Mouse (Mus musculus): ENCODE results near the gene Cnst.
A peak's percentile ranks its signal among the peaks of the same experiment; 100 is the strongest.

Gene Cnst

DNA sequence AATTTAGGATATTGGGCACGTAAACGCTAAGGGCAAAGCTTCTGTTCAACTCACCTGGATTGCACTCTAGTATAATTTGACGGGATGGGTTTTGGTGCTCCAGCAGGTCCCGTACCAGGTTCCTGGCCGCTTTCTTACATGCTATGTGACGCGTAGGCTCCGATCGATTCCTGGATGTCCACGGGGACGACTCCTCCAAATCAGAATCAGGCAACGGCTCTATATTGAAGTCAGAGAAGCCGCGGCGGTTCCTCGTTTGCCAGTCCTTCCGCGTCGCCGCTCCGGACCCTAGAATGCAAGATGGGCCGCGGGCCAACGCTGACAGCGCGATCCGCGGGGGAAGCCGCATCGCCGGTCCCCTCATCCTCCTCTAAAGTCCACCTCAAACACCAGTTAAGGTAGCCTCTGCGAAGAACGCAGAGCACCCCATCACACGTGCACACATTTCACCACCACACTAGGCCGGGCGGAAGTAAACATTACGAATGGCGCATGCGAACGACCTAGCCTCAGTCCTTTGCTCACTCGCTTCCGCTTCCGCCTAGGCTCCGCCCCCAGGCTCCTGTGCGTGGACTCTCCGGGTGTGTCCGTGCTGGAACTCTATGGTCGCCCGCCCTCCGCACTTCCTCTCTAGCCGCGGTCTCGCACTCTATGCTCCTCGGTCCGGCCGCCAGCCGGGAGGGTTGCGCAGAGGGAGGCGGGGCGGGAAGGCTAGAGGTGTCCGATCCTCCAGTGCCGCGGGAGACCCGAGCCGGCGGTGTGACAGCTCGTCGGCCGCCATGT, at the start of gene Cnst, which contains the start of gene Tfb2m:
Cnst (plus strand) TSS at position 603 of the 783 bp plus-strand sequence.
Tfb2m (minus strand) TSS at position 500 of the 783 bp plus-strand sequence.
- peak; percentile 98 for DNase-seq (ENCODE audit: low spot score)

GRCm38 (mm10) chr1:179499257-179499656, 46.9 kb upstream of the Cnst start:
- DNase-seq (ENCODE audit: low spot score) = no peak

GRCm38 (mm10) chr1:179502565-179502964, 43.6 kb upstream of the Cnst start:
- no peak for DNase-seq (ENCODE audit: low spot score)

- no peak for DNase-seq (ENCODE audit: low spot score)
Measured at GRCm38 (mm10) chr1:179506530-179507315, 39.4 kb upstream of the Cnst start.

GRCm38 (mm10) chr1:179510546-179511340, 35.4 kb upstream of the Cnst start:
- DNase-seq (ENCODE audit: low spot score) = no peak

DNA sequence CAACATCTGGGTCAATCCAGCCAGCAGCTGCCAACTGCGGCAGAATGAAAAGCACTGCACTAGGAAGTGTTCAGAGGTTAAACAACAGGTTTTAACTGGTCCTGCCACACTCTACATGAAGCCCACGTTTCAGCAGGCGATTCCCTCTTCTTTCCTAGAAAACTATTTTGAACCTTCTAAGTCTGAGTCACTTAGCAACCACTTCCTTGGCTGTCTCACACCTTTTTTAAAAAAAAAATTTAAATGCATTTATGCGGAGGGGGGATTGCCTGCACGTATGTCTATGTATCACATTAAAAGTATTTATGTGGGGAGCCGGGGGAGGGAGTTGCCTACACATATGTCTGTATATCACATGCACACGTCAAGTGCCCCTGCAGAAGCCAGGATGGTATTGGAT, 34.3 kb upstream of the Cnst start:
- DNase-seq (ENCODE audit: low spot score) = no peak

DNA sequence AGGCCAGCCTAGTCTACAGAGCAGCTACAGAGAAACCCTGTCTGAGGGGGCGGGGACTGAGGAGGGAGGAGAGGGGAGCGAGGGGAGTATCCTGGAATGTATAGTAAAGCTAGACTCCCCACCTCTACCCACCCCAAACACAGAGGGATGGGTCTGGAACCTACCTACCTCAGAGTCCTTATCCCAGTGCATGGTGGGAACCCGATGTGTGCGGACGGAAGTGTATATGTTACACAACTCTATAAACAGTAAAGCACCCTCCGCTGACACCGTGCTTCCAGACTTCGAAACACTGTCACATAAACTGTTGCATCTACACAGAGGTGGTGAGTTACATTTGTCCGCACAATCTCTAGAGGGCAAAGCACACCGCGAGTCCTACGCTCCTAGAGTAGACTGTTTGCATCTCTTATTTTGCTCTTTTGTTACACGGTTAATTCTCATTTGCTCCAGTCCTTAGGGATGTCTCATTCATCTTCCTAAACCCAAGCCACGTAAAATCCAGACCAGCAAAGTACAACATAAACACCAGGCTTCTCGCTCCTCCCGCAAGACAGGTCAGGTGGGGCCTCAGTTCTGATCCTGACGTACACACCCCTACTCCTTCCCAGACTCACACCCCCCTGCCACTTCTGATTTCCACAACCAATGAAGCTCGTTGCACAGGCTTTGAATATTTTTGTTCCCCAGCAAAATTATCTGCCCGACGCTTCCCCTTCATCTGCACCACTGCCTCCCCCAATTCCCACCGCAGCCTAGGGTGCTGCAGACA, 29.0 kb upstream of the Cnst start:
- DNase-seq (ENCODE audit: low spot score) = no peak

DNA sequence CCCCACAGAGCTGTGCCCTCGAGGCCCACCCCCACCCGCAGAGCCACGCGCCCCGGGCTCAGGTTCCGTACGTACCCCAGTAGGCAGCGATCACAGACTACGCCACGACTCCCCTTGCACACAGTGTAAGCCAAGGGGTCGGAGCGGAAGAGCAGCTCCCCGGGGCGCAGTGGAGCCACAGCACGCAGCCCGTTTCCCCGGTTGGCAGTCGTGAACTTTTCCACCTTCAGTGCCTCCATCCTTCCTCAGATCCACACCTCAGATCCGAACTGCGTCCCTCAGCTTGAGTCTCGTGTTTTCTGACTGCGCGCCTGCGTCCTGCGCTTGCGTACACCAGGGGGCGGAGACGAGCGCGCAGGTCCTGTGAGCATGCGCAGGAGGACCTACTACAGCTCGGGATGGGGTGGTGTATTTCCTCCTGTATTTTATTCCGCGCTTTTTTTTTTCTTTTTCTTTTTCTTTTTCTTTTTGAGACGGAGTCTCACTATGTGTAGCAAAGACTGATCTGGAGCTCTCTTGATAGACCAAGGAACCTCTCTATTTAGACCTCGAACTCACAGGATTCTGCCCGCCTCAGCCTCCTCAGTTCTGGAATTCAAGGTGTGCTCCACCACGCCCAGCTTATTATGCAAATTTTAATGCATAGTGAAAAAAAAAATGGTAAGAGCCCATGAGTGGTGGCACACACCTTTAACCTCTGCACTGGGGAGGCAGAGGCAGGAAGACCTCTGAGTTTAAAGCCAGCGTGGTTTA, 28.3 kb upstream of the Cnst start, which contains the start of gene Smyd3:
Smyd3 (minus strand) TSS at position 329 of the 753 bp plus-strand sequence.
- DNase-seq (ENCODE audit: low spot score) = peak; percentile 87

DNA sequence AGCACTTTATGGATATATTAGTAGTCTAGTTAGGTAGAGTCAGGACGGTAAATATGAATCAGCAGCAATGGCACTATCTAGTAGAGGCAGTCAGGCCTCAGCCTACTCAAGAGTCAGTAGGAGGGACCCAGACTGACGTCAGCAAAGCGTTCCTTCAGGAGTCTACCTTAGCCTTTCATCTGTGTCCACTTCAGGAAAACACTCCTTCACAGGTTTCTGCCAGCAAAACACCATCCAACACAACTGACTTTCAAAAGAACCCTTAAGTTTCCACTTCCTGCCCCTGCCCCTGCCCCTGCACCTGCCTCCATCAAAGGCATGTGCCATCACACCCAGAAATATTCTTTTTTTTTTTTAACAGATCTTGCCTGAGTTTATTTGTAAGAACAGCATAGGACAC, 26.3 kb upstream of the Cnst start:
- DNase-seq (ENCODE audit: low spot score) = no peak

- no peak for DNase-seq (ENCODE audit: low spot score)
Measured at GRCm38 (mm10) chr1:179539054-179539453, 7.1 kb upstream of the Cnst start.

DNA sequence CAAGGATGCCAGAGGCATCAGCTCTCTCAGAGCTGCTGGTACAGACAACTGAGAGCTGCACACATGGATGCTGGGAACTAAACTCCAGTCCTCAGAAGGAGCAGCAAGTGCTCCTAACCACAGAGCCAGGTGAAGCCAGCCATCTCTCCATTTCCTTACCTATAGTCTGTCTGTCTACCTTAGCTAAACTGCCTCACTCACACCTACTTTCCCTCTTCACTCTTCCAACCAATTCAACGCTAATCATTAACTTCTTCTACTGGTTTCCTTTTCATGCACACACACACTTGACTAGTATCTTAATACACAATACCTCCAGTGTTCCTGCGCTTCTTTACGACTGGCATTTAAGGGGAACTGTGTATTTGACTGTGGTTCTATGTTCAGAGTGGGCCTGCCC, 6.3 kb upstream of the Cnst start:
- no peak for DNase-seq (ENCODE audit: low spot score)

GRCm38 (mm10) chr1:179541502-179541901, 4.7 kb upstream of the Cnst start:
- DNase-seq (ENCODE audit: low spot score) = no peak

- DNase-seq (ENCODE audit: low spot score) = no peak
Measured at GRCm38 (mm10) chr1:179546551-179546917, 364 bp downstream of the Cnst start.

- no peak for DNase-seq (ENCODE audit: low spot score)
Measured at GRCm38 (mm10) chr1:179547176-179547575, 1.0 kb downstream of the Cnst start.

- DNase-seq (ENCODE audit: low spot score) = no peak
Measured at GRCm38 (mm10) chr1:179548220-179548619, 2.0 kb downstream of the Cnst start.

GRCm38 (mm10) chr1:179548996-179549752, 3.0 kb downstream of the Cnst start:
- no peak for DNase-seq (ENCODE audit: low spot score)

DNA sequence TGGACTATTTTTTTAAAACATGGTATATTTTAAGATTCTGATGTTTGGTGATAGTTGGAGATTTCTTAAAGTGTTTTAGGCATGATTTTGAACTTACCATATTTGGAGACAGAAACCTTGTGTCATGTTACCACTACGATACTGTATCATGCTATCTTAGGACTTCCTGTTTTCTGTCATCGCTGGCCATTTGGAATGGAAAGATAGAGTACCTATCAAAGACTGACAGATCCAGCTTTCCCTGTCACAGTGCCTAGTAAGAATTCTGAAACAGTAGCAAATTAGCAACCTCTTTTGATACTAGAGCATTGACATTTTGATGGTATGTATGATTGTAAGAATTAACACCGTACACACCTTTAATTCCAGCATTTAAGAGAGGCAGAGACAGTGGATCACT, 5.2 kb downstream of the Cnst start:
- DNase-seq (ENCODE audit: low spot score) = no peak

- DNase-seq (ENCODE audit: low spot score) = no peak
Measured at GRCm38 (mm10) chr1:179551921-179552320, 5.8 kb downstream of the Cnst start.

- DNase-seq (ENCODE audit: low spot score) = no peak
Measured at GRCm38 (mm10) chr1:179552751-179553150, 6.6 kb downstream of the Cnst start.

All from layer of hippocampus, adult 11-12 months (tissue).